Mouse (Mus musculus) cortical plate, adult 2 months (tissue): ENCODE data around the gene Smpdl3a.

Source experiments
- CTCF ChIP-seq: fragments of 200-500 bp; IDR thresholded peaks from 2 replicates; pipeline ENCODE4 v1.5.1; 2011; ENCODE audit warnings: mild to moderate bottlenecking, control low read depth, low read length; ENCODE audit not compliant: insufficient read depth; ENCODE audit errors: extremely low read depth
- POLR2A ChIP-seq: fragments of 200-500 bp; IDR thresholded peaks from 2 replicates; pipeline ENCODE4 v1.6.1; 2011; ENCODE audit warnings: mild to moderate bottlenecking, low read length, control low read depth; ENCODE audit not compliant: insufficient read depth; ENCODE audit errors: extremely low read depth

- no peak for TF ChIP-seq POLR2A
- no peak for TF ChIP-seq CTCF
Observed at GRCm38 (mm10) chr10:57785552-57785951, 8.6 kb upstream of the Smpdl3a start.
